Mouse (Mus musculus) MEL (cell line): Measurements from ENCODE around the gene Fcrlb. TPM values are rescaled to one million over a fixed set of nuclear protein-coding genes. Genes with fewer than 3 reads are reported as not detected.

ENCODE experiments used
- DNase-seq: peaks from one replicate; pipeline ENCODE4 v3.0.0; 2011; ENCODE audit warnings: low read depth, low spot score
- H3K27ac ChIP-seq: 2 replicates; pipeline ENCODE4 v1.5.1; 2012; ENCODE audit warnings: low read depth, mild to moderate bottlenecking, control low read depth, low read length, moderate library complexity; ENCODE audit not compliant: control insufficient read depth
- H3K27me3 ChIP-seq, 2 experiments: fragments of 150-350 bp in 1 of 2; sonication (generic) in 1 of 2; 2 replicates each; pipeline ENCODE4 v1.6.1; 2012; ENCODE audit warnings: low read length in 2 of 2, mild to moderate bottlenecking in 2 of 2, improper control_type of control experiment in 1 of 2, moderate library complexity in 1 of 2; ENCODE audit not compliant: insufficient read depth in 2 of 2, control insufficient read depth in 1 of 2
- H3K36me3 ChIP-seq, 2 experiments: 2 replicates each; pipeline ENCODE4 v1.6.1; 2012 to 2014; ENCODE audit warnings: low read length in 2 of 2, improper control_type of control experiment in 1 of 2, inconsistent platforms in 1 of 2, mild to moderate bottlenecking in 1 of 2; ENCODE audit not compliant: insufficient read depth in 2 of 2, control insufficient read depth in 1 of 2
- H3K4me1 ChIP-seq, 2 experiments: fragments of 150-350 bp in 1 of 2; sonication (generic) in 1 of 2; 2 replicates each; pipeline ENCODE4 v1.6.1; 2012; ENCODE audit warnings: low read length in 2 of 2, improper control_type of control experiment in 1 of 2, mild to moderate bottlenecking in 1 of 2; ENCODE audit not compliant: insufficient read depth in 2 of 2, control insufficient read depth in 1 of 2
- H3K4me3 ChIP-seq, 2 experiments: fragments of 150-350 bp in 1 of 2; sonication (generic) in 1 of 2; 2 replicates each; pipeline ENCODE4 v1.5.1; 2012; ENCODE audit warnings: low read depth in 2 of 2, low read length in 2 of 2, mild to moderate bottlenecking in 2 of 2, moderate library complexity in 2 of 2, control low read depth in 1 of 2, improper control_type of control experiment in 1 of 2; ENCODE audit not compliant: control insufficient read depth in 1 of 2, insufficient read depth in 1 of 2
- H3K79me2 ChIP-seq: 2 replicates; pipeline ENCODE4 v1.6.1; 2012; ENCODE audit warnings: mild to moderate bottlenecking, low read length, moderate library complexity; ENCODE audit not compliant: control insufficient read depth, poor library complexity, insufficient read depth
- H3K9ac ChIP-seq: 2 replicates; pipeline ENCODE4 v1.6.1; 2012; ENCODE audit warnings: low read depth, mild to moderate bottlenecking, control low read depth, low read length, moderate library complexity; ENCODE audit not compliant: control insufficient read depth, poor library complexity, severe bottlenecking
- H3K9me3 ChIP-seq: fragments of 150-350 bp; sonication (generic); replicated peaks from 2 replicates; pipeline ENCODE4 v1.6.1; 2012; ENCODE audit warnings: mild to moderate bottlenecking, low read length, improper control_type of control experiment, moderate library complexity; ENCODE audit not compliant: insufficient read depth
- CTCF ChIP-seq, 3 experiments: IDR thresholded peaks in 2 of 3; conservative IDR thresholded peaks in 1 of 3; 2 replicates each; pipeline ENCODE4 v1.5.1; 2011 to 2012; ENCODE audit warnings: low read length in 3 of 3, low read depth in 2 of 3, mild to moderate bottlenecking in 2 of 3, improper control_type of control experiment in 1 of 3, inconsistent platforms in 1 of 3, mixed read lengths in 1 of 3, moderate library complexity in 1 of 3; ENCODE audit not compliant: control insufficient read depth in 1 of 3, insufficient read depth in 1 of 3, poor library complexity in 1 of 3, severe bottlenecking in 1 of 3
- ELF1 ChIP-seq: IDR thresholded peaks from 2 replicates; pipeline ENCODE4 v1.6.1; 2014; ENCODE audit warnings: low read depth, mild to moderate bottlenecking, inconsistent platforms, low read length, improper control_type of control experiment, moderate library complexity
- EP300 ChIP-seq, 2 experiments: IDR thresholded peaks; 2 replicates each; pipeline ENCODE4 v1.6.1; 2011; ENCODE audit warnings: improper control_type of control experiment in 2 of 2, low read length in 2 of 2, low read depth in 1 of 2, mild to moderate bottlenecking in 1 of 2
- ETS1 ChIP-seq: IDR thresholded peaks from 2 replicates; pipeline ENCODE4 v1.6.1; 2012; ENCODE audit warnings: low read depth, mild to moderate bottlenecking, inconsistent platforms, low read length, improper control_type of control experiment, moderate library complexity
- GATA1 ChIP-seq: IDR thresholded peaks from 2 replicates; pipeline ENCODE4 v1.6.1; 2011; ENCODE audit warnings: low read depth, low read length, improper control_type of control experiment
- HCFC1 ChIP-seq: IDR thresholded peaks from 2 replicates; pipeline ENCODE4 v1.6.1; 2012; ENCODE audit warnings: low read depth, mild to moderate bottlenecking, inconsistent platforms, low read length, improper control_type of control experiment, moderate library complexity
- JUND ChIP-seq: IDR thresholded peaks from 2 replicates; pipeline ENCODE4 v1.6.1; 2011; ENCODE audit warnings: low read depth, mild to moderate bottlenecking, improper control_type of control experiment, low read length
- MEF2A ChIP-seq: IDR thresholded peaks from 2 replicates; pipeline ENCODE4 v1.6.1; 2014; ENCODE audit warnings: low read depth, mild to moderate bottlenecking, inconsistent platforms, low read length, improper control_type of control experiment; ENCODE audit not compliant: poor library complexity, insufficient replicate concordance, severe bottlenecking; ENCODE audit errors: extremely low read depth
- MXI1 ChIP-seq: IDR thresholded peaks from 2 replicates; pipeline ENCODE4 v1.6.1; 2011; ENCODE audit warnings: mild to moderate bottlenecking, low read depth, low read length, improper control_type of control experiment
- MYC ChIP-seq: IDR thresholded peaks from 2 replicates; pipeline ENCODE4 v1.6.1; 2011; ENCODE audit warnings: low read depth, mild to moderate bottlenecking, low read length, improper control_type of control experiment, moderate library complexity
- NRF1 ChIP-seq: IDR thresholded peaks from 2 replicates; pipeline ENCODE4 v1.6.1; 2014; ENCODE audit warnings: low read depth, mild to moderate bottlenecking, inconsistent platforms, low read length, improper control_type of control experiment, moderate library complexity; ENCODE audit not compliant: poor library complexity, insufficient read depth, severe bottlenecking
- POLR2A ChIP-seq, 2 experiments: IDR thresholded peaks; 2 replicates each; pipeline ENCODE4 v1.6.1; 2011 to 2012; ENCODE audit warnings: low read length in 2 of 2, mild to moderate bottlenecking in 2 of 2, control low read depth in 1 of 2, improper control_type of control experiment in 1 of 2, low read depth in 1 of 2, moderate library complexity in 1 of 2; ENCODE audit not compliant: control insufficient read depth in 1 of 2, insufficient read depth in 1 of 2, poor library complexity in 1 of 2
- POLR2AphosphoS2 ChIP-seq: IDR thresholded peaks from 2 replicates; pipeline ENCODE4 v1.6.1; 2011; ENCODE audit warnings: low read length, improper control_type of control experiment
- RCOR1 ChIP-seq: IDR thresholded peaks from 2 replicates; pipeline ENCODE4 v1.6.1; 2012; ENCODE audit warnings: low read depth, mild to moderate bottlenecking, inconsistent platforms, low read length, improper control_type of control experiment
- TAL1 ChIP-seq: IDR thresholded peaks from 2 replicates; pipeline ENCODE4 v1.6.1; 2012; ENCODE audit warnings: mild to moderate bottlenecking, inconsistent platforms, low read length, moderate library complexity, mixed read lengths
- TBP ChIP-seq: IDR thresholded peaks from 2 replicates; pipeline ENCODE4 v1.8.0; 2011; ENCODE audit warnings: low read depth, low read length, improper control_type of control experiment
- USF2 ChIP-seq, 2 experiments: IDR thresholded peaks; 2 replicates each; pipeline ENCODE4 v1.6.1; 2011 to 2012; ENCODE audit warnings: improper control_type of control experiment in 2 of 2, low read length in 2 of 2, borderline replicate concordance in 1 of 2, inconsistent platforms in 1 of 2, low read depth in 1 of 2, mild to moderate bottlenecking in 1 of 2; ENCODE audit not compliant: insufficient read depth in 1 of 2
- ZKSCAN1 ChIP-seq: IDR thresholded peaks from 2 replicates; pipeline ENCODE4 v1.6.1; 2012; ENCODE audit warnings: low read depth, mild to moderate bottlenecking, inconsistent platforms, low read length, improper control_type of control experiment, moderate library complexity
- ZNF384 ChIP-seq: IDR thresholded peaks from 2 replicates; pipeline ENCODE4 v1.6.1; 2012; ENCODE audit warnings: low read depth, mild to moderate bottlenecking, inconsistent platforms, low read length, improper control_type of control experiment
- polyA plus RNA-seq, 2 experiments: library from polyadenylated mRNA; stranded (reverse) in 1 of 2; unstranded in 1 of 2; fragments of >175 nt in 1 of 2; fragments of >200 nt in 1 of 2; gene quantifications; 2 replicates each; pipeline versions ENCODE4 v1.2.1 to v1.2.4; 2012; ENCODE audit warnings: low replicate concordance in 2 of 2, low read depth in 1 of 2; ENCODE audit not compliant: insufficient read length in 2 of 2, insufficient read depth in 1 of 2, missing spikeins in 1 of 2
- total RNA-seq: library from RNA; depleted of rRNA; stranded (reverse); fragments of 300-350 nt; gene quantifications from 2 replicates; pipeline ENCODE4 v1.2.3, GENCODE M21; 2012

Fcrlb gene
- total and polyA plus RNA-seq, 3 experiments, result not detected

GRCm38 (mm10) chr1:170876906-170877305 is 35.8 kb downstream of the Fcrlb start:
- no peak overlapping the region for H3K27ac ChIP-seq
- peaks cover 8% of the 10 kb centered on the region for H3K79me2 ChIP-seq
- H3K36me3 ChIP-seq, result peaks cover 14 to 15% of the 10 kb centered on the region in 2 experiments
- H3K4me3 ChIP-seq, result no peak overlapping the region
- H3K4me1 ChIP-seq, result peaks cover 7 to 8% of the 10 kb centered on the region in 2 experiments
- no peaks in the 10 kb centered on the region for H3K27me3 ChIP-seq
- H3K9me3 ChIP-seq, result no peaks in the 10 kb centered on the region
- no peak for TF ChIP-seq POLR2AphosphoS2
- no peak for TF ChIP-seq TAL1
- TF ChIP-seq ELF1, result no peak
- no peak for TF ChIP-seq EP300 (IDR thresholded peaks at IDR 0.05; ENCODE audit: low read depth in 1 of 2, low read length in 2 of 2)
- TF ChIP-seq RCOR1, result no peak
- no peak for TF ChIP-seq CTCF (IDR thresholded peaks at IDR 0.05 in 2 of 3, conservative IDR thresholded peaks at IDR 0.05 in 1 of 3; ENCODE audit: control insufficient read depth in 1 of 3, insufficient read depth in 1 of 3, low read depth in 2 of 3, low read length in 3 of 3, poor library complexity in 1 of 3, severe bottlenecking in 1 of 3)
- no peak for TF ChIP-seq USF2 (IDR thresholded peaks at IDR 0.05; ENCODE audit: borderline replicate concordance in 1 of 2, insufficient read depth in 1 of 2, low read depth in 1 of 2, low read length in 2 of 2)
- TF ChIP-seq MEF2A, result no peak
- TF ChIP-seq JUND, result no peak
- TF ChIP-seq MXI1, result no peak
- no peak for TF ChIP-seq NRF1
- no peak for TF ChIP-seq ZKSCAN1
- no peak for TF ChIP-seq TBP
- TF ChIP-seq MYC, result no peak
- no peak for TF ChIP-seq POLR2A (IDR thresholded peaks at IDR 0.05; ENCODE audit: control insufficient read depth in 1 of 2, insufficient read depth in 1 of 2, low read depth in 1 of 2, low read length in 2 of 2, poor library complexity in 1 of 2)
- no peak for TF ChIP-seq GATA1
- no peak for DNase-seq
- no peak overlapping the region for H3K9ac ChIP-seq

GRCm38 (mm10) chr1:170875676-170876075 is 37.1 kb downstream of the Fcrlb start:
- peaks cover 1% of the 10 kb centered on the region; the same call in 1 of the 2 replicates for H3K79me2 ChIP-seq
- H3K9ac ChIP-seq, result no peak overlapping the region
- peaks cover 7 to 8% of the 10 kb centered on the region in 2 experiments for H3K4me1 ChIP-seq
- TF ChIP-seq ZNF384 (no peak), EP300 (IDR thresholded peaks at IDR 0.05; ENCODE audit: low read depth in 1 of 2, low read length in 2 of 2) (peak; percentile 19 to 52; a peak in 2 of 4 replicates), GATA1 (peak; percentile 52; the same call in 1 of the 2 replicates), TBP (no peak), MYC (peak; percentile 55; the same call in 1 of the 2 replicates), RCOR1 (0 out of 2 replicates have a peak, but pooled peaks have one; percentile 7), ETS1 (peak; percentile 64; the same call in 1 of the 2 replicates), HCFC1 (no peak)
- TF ChIP-seq, all 39 proteins: peak for 5
- H3K9me3 ChIP-seq, result no peaks in the 10 kb centered on the region
- no peak overlapping the region for H3K4me3 ChIP-seq
- H3K36me3 ChIP-seq, result peaks cover 14 to 15% of the 10 kb centered on the region in 2 experiments
- H3K27me3 ChIP-seq, result no peaks in the 10 kb centered on the region
- DNase-seq, result peak; percentile 37
- H3K27ac ChIP-seq, result peak overlapping the region; percentile 2; the same call in 1 of the 2 replicates
